Mouse (Mus musculus) myocyte (in vitro differentiated cells): ENCODE results near the gene Hoxc9. TPM values are rescaled to one million over a fixed set of nuclear protein-coding genes. Genes with fewer than 3 reads are reported as not detected.

Experiments
- H3K27me3 ChIP-seq: one replicate; pipeline ENCODE4 v1.6.1; 2011; ENCODE audit not compliant: control insufficient read depth, insufficient read depth, insufficient read length
- H3K36me3 ChIP-seq: one replicate; pipeline ENCODE4 v1.6.1; 2011; ENCODE audit not compliant: control insufficient read depth, insufficient read depth
- H3K4me2 ChIP-seq: one replicate; pipeline ENCODE4 v1.6.1; 2011; ENCODE audit warnings: low read depth, control low read depth
- H3K4me3 ChIP-seq: one replicate; pipeline ENCODE4 v1.5.1; 2011; ENCODE audit warnings: mild to moderate bottlenecking, control low read depth, moderate library complexity
- H3K79me2 ChIP-seq: one replicate; pipeline ENCODE4 v1.6.1; 2011; ENCODE audit not compliant: control insufficient read depth, insufficient read depth
- H3ac ChIP-seq: one replicate; pipeline ENCODE4 v1.6.1; 2011; ENCODE audit not compliant: control insufficient read depth, insufficient read length
- CEBPB ChIP-seq: IDR thresholded peaks from 2 replicates; pipeline ENCODE4 v1.6.1; 2011; ENCODE audit warnings: mild to moderate bottlenecking, moderate library complexity; ENCODE audit not compliant: poor library complexity, insufficient read depth, severe bottlenecking
- E2F4 ChIP-seq: IDR thresholded peaks from one replicate; pipeline ENCODE4 v1.6.1; 2011; ENCODE audit warnings: mild to moderate bottlenecking, control low read depth, moderate library complexity; ENCODE audit not compliant: insufficient read depth
- MAX ChIP-seq: IDR thresholded peaks from one replicate; pipeline ENCODE4 v1.6.1; 2011; ENCODE audit warnings: low read depth, mild to moderate bottlenecking, control low read depth
- MYOD1 ChIP-seq, 3 experiments: IDR thresholded peaks; one replicate each; pipeline ENCODE4 v1.6.1; 2011; ENCODE audit warnings: control low read depth in 2 of 3, low read depth in 2 of 3, mild to moderate bottlenecking in 2 of 3, moderate library complexity in 1 of 3; ENCODE audit not compliant: insufficient read length in 2 of 3, control insufficient read depth in 1 of 3
- MYOG ChIP-seq, 3 experiments: IDR thresholded peaks; one replicate each; pipeline ENCODE4 v1.6.1; 2011; ENCODE audit warnings: control low read depth in 2 of 3, low read depth in 2 of 3, mild to moderate bottlenecking in 2 of 3; ENCODE audit not compliant: insufficient read length in 2 of 3, control insufficient read depth in 1 of 3, insufficient read depth in 1 of 3
- POLR2A ChIP-seq: IDR thresholded peaks from one replicate; pipeline ENCODE4 v1.6.1; 2011; ENCODE audit warnings: low read depth, mild to moderate bottlenecking, control low read depth, moderate library complexity; ENCODE audit not compliant: insufficient read length
- POLR2AphosphoS2 ChIP-seq: IDR thresholded peaks from one replicate; pipeline ENCODE4 v1.6.1; 2011; ENCODE audit warnings: low read depth, control low read depth; ENCODE audit not compliant: insufficient read length
- REST ChIP-seq: IDR thresholded peaks from one replicate; pipeline ENCODE4 v1.6.1; 2011; ENCODE audit warnings: mild to moderate bottlenecking, control low read depth, moderate library complexity; ENCODE audit not compliant: insufficient read depth, insufficient read length
- SRF ChIP-seq: IDR thresholded peaks from one replicate; pipeline ENCODE4 v1.6.1; 2011; ENCODE audit warnings: low read depth; ENCODE audit not compliant: control insufficient read depth, insufficient read length
- TCF12 ChIP-seq: IDR thresholded peaks from one replicate; pipeline ENCODE4 v1.6.1; 2011; ENCODE audit warnings: mild to moderate bottlenecking, control low read depth; ENCODE audit not compliant: poor library complexity, insufficient read depth, severe bottlenecking
- TCF3 ChIP-seq: IDR thresholded peaks from one replicate; pipeline ENCODE4 v1.6.1; 2011; ENCODE audit warnings: low read depth, control low read depth; ENCODE audit not compliant: insufficient read length
- USF1 ChIP-seq: IDR thresholded peaks from one replicate; pipeline ENCODE4 v1.6.1; 2011; ENCODE audit warnings: low read depth, mild to moderate bottlenecking, control low read depth, moderate library complexity
- polyA plus RNA-seq: library from polyadenylated mRNA; unstranded; fragments of >200 nt; fragmentation: generic; extraction: Trizol; gene quantifications from one replicate; pipeline ENCODE4 v1.2.1, GENCODE M21; 2012; ENCODE audit warnings: missing spikeins

Hoxc9 gene
- polyA plus RNA-seq, 1 experiment = 10.5 TPM

DNA sequence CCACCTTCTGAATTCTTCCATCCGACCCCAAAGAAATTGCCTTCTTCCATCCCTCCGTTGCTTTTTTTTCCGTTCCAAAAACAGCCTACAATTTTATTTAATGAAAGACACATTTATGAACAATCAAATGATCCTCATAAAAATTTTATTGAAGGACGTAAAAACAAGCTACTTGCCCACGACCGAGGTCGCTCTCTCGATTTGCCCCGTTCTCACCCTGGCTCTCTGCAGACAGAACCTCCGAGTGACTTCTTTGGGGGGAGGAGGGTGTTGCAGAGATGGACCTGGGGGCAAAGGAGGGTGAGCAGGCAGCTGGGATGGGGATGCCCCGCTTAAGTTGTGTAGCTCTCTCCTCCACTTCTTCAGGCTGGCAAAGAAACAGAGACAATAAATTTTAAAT lies 4.1 kb downstream of the Hoxc9 start:
- H3K27me3 ChIP-seq = no peaks in the 10 kb centered on the region

DNA sequence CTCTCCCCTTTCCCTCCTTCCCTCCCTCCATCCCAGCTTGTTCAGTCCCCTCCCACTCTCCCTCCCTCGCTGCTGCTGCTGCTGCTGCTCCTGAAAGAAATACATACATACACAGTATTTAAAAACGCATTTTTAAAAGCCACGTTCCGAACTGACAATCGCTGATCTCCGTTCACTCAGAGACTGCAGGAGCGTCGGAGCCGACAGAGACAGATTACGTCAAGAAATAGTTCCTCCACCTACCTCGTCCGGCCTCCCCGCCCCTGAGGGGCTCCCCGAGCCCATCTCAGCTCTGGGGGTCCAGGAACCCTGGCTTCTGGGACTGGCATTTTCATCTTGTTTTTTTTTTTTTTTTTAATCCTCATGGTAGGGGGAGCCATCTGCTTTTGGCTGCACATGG lies 4.7 kb downstream of the Hoxc9 start:
- H3K36me3 ChIP-seq = no peaks in the 10 kb centered on the region
- H3K4me3 ChIP-seq = peak overlapping the region; percentile 92
- no peak for TF ChIP-seq TCF12
- TF ChIP-seq USF1 = no peak
- peak; percentile 7 for TF ChIP-seq POLR2A
- TF ChIP-seq E2F4 = no peak
- peak overlapping the region; percentile 59 for H3ac ChIP-seq
- H3K27me3 ChIP-seq = no peaks in the 10 kb centered on the region
- H3K4me2 ChIP-seq = peak overlapping the region; percentile 95
- peaks cover 95% of the 10 kb centered on the region for H3K79me2 ChIP-seq

More for the DNA sequence above, 4.1 kb downstream of the Hoxc9 start:
- Histone ChIP-seq H3K36me3 (no peaks in the 10 kb centered on the region), H3K4me2 (peak overlapping the region; percentile 95), H3ac (peak overlapping the region; percentile 59), H3K4me3 (peak overlapping the region; percentile 92), H3K79me2 (peaks cover 99% of the 10 kb centered on the region)
- no peak for TF ChIP-seq REST
- no peak for TF ChIP-seq POLR2AphosphoS2
- no peak for TF ChIP-seq CEBPB
- TF ChIP-seq TCF12 = no peak
- TF ChIP-seq USF1 = no peak
- TF ChIP-seq MAX = no peak
- no peak for TF ChIP-seq MYOD1 (IDR thresholded peaks at IDR 0.05; ENCODE audit: control insufficient read depth in 1 of 3, insufficient read length in 2 of 3, low read depth in 2 of 3)

DNA sequence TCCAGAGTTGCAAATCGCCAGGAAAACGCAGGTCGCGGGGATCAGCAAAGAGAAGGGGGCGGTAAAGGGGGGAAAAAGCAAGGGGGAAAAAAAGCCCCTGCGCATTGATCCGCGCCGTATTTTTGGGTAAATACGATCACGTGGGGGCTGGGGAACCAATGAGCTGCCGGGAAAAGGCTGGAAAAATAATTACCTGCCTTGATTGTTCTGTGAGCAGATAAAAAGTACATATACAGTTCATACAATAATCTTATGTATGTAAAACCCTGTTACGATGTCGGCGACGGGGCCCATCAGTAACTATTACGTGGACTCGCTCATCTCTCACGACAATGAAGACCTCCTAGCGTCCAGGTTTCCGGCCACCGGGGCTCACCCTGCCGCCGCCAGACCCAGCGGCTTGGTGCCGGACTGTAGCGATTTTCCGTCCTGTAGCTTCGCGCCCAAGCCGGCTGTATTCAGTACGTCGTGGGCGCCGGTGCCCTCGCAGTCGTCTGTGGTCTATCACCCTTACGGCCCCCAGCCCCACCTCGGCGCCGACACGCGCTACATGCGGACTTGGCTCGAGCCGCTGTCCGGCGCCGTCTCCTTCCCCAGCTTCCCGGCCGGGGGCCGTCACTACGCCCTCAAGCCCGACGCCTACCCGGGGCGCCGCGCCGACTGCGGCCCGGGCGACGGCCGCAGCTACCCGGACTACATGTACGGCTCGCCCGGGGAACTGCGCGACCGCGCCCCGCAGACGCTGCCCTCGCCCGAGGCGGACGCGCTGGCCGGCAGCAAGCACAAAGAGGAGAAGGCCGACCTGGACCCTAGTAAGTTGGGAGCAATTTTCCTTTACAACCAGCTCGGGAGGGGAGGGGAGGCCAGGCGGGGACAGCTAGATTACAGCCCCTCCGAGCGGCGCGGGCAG lies 5.4 kb downstream of the Hoxc9 start:
- peak; percentile 81 for TF ChIP-seq POLR2AphosphoS2
- TF ChIP-seq POLR2A = peak; percentile 71
- TF ChIP-seq SRF = no peak
- TF ChIP-seq USF1 = peak; percentile 100
- Histone ChIP-seq H3ac (peak overlapping the region; percentile 59), H3K27me3 (no peaks in the 10 kb centered on the region), H3K36me3 (no peaks in the 10 kb centered on the region), H3K4me2 (peak overlapping the region; percentile 95), H3K79me2 (peaks cover 88% of the 10 kb centered on the region), H3K4me3 (peak overlapping the region; percentile 92)

DNA sequence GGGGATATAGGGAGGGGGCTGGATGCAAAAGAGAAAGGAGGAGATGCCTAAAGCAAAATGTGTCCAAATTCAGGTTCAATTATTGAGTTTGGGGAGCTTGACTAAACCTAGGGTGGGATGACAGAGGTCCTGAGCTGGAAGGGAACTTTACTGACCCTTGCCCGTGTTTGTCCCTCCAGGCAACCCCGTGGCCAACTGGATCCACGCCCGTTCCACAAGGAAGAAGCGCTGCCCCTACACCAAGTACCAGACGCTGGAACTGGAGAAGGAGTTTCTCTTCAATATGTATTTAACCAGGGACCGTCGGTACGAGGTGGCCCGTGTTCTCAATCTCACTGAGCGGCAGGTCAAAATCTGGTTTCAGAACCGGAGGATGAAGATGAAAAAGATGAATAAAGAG lies 7.5 kb downstream of the Hoxc9 start:
- H3K4me2 ChIP-seq = peak overlapping the region; percentile 95

DNA sequence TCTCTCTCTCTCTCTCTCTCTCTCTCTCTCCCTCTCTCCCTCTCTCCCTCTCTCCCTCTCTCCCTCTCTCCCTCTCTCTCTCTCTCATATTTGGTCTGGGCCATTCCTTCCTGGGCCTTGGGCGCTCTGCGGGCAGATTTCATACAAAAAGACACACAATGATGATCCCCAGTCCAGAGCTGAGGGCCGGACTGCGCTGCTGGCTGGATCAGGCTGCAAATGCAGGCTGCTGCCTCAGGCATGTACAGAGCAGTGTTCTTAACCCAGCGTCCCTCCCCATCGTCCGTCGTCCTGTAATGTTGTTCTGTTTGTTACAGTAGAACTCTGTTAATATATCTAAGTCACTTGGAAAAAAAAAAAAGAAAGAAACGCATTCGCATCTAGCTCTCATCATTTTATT lies 8.3 kb downstream of the Hoxc9 start:
- H3K79me2 ChIP-seq = peaks cover 81% of the 10 kb centered on the region
- H3ac ChIP-seq = no peak overlapping the region
- TF ChIP-seq USF1 = no peak
- peak; percentile 20 for TF ChIP-seq POLR2A
- no peak overlapping the region for H3K4me3 ChIP-seq
- no peaks in the 10 kb centered on the region for H3K36me3 ChIP-seq
- no peaks in the 10 kb centered on the region for H3K27me3 ChIP-seq
- peak overlapping the region; percentile 95 for H3K4me2 ChIP-seq

More for the DNA sequence above, 7.5 kb downstream of the Hoxc9 start:
- no peaks in the 10 kb centered on the region for H3K36me3 ChIP-seq
- H3K79me2 ChIP-seq = peaks cover 81% of the 10 kb centered on the region
- H3K27me3 ChIP-seq = no peaks in the 10 kb centered on the region
- H3K4me3 ChIP-seq = peak overlapping the region; percentile 92
- TF ChIP-seq E2F4 = no peak
- no peak overlapping the region for H3ac ChIP-seq

DNA sequence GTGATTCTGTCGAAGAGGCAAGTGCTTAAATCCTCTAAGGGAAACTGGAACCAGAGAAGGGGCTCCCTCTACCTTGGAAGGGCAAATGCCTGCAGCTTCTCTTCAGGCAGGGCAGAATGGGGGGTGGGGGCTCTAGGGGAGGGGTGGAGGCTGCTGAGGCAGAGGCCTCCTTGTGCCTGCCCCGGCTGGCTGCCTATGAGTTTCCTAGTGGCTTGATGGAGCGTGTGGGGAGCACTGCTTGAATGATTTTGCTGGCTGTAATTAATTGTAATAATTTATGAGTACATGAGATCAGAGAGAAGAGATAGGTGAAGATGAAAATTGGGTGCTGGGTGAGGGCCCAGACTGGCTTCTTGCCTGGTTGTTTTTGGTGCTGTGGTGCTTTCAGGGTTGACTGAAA lies 8.7 kb downstream of the Hoxc9 start:
- H3K27me3 ChIP-seq = no peaks in the 10 kb centered on the region
- H3K79me2 ChIP-seq = peaks cover 80% of the 10 kb centered on the region
- no peaks in the 10 kb centered on the region for H3K36me3 ChIP-seq
- H3K4me3 ChIP-seq = no peak overlapping the region
- TF ChIP-seq E2F4 (no peak), MYOD1 (IDR thresholded peaks at IDR 0.05; ENCODE audit: control insufficient read depth in 1 of 3, insufficient read length in 2 of 3, low read depth in 2 of 3) (no peak), SRF (no peak), MYOG (IDR thresholded peaks at IDR 0.05; ENCODE audit: control insufficient read depth in 1 of 3, insufficient read depth in 1 of 3, insufficient read length in 2 of 3, low read depth in 2 of 3) (no peak), MAX (no peak), POLR2AphosphoS2 (no peak), TCF12 (no peak), POLR2A (no peak), REST (no peak), TCF3 (no peak), USF1 (no peak), CEBPB (no peak)
- peak overlapping the region; percentile 95 for H3K4me2 ChIP-seq
- H3ac ChIP-seq = no peak overlapping the region
